Mouse (Mus musculus) left cerebral cortex, adult 11 months (tissue): ENCODE measurements around the gene Calm1.
"Not testable (repeated sequence)": the region's sequence is repeated elsewhere in the genome, so short reads cannot be mapped to it uniquely, and the experiment has no call there.

Experiments used
- DNase-seq: peaks from one replicate; pipeline ENCODE4 v3.0.0; 2022; ENCODE audit warnings: low spot score

Gene Calm1

GRCm38 (mm10) chr12:100194181-100194580 is 5.1 kb upstream of the Calm1 start:
- DNase-seq: no peak

GRCm38 (mm10) chr12:100196786-100197185 is 2.4 kb upstream of the Calm1 start:
- DNase-seq: no peak

- DNase-seq: no peak
Measured at GRCm38 (mm10) chr12:100199891-100200644, 833 bp downstream of the Calm1 start.

- DNase-seq: no peak
Measured at GRCm38 (mm10) chr12:100200645-100201362, 1.6 kb downstream of the Calm1 start.

DNA sequence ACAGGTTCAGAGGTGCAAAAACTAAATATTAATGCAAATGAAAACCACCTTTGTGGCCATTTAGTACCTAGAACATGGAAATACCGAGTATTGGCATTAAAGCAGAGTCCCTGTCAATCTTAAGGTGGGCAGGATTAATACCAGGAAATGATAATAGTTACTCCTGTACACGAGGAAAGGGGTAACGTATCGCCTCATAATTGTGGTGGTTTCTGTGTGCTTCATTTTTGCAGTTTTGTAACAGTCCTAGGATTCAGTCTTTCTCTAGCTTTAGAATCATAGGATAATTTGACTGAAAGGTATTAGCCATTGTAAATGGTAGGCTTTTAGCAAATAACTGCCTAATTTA is 2.1 kb downstream of the Calm1 start:
- no peak for DNase-seq

DNA sequence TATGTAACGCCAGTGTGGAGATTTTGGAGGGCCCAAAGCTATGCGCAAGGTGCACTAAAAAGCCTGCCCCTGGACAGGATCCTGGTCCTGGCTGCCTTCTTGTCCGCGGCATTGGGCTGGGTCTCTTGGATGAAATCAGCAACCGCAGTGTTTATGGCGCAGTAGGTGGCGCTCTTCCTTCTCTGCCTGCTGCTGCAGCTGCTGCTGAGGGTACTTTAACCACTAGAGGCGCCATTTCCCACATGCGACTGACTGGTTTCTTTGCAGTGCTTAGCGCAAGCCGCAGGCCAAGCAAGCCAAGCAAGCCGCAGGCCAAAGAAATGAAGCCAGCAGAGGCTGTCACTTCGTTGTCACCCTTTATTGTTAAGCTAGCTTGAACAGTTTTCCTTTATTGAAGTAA is 2.6 kb downstream of the Calm1 start:
- DNase-seq: peak; percentile 93

DNA sequence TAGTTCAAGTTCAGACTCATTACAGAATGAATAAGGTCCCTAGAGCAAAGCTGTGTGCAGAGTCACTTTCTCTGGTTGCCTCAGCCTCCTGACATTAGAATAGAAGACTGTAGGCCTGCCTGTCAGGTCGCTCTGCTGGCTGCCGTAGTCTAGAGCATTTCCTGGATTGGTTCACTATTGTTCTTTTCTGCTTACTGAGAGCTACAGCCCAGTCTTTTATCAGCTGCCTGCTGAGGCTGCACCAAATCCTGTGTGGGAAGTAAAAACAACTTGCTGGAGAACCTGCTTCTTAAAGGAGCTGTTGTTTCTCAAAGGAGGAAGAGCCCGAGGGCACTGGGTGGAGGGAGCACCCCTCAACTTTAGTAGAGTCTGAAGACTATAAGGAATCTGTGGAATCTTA is 4.5 kb downstream of the Calm1 start:
- DNase-seq: no peak

DNA sequence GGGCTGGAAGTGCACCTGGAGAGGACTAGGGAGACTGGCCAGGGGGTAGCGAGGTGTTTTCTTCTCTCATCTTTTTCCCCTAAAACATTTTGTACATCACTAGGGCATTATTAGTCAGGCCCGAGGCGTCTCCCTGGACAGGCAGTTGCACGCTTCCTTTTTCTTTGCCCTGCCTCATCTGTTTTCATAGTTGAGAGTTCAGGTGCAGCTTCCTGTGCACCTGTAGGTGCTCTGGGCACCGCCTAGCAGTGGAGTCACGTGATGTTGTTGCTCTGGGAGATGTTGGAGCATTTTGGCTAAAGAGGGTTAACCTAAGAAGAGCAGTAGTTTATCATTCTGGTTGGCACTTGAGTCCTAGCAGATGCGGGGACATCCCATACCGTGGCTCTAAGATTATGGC is 5.9 kb downstream of the Calm1 start:
- no peak for DNase-seq

- no peak for DNase-seq
Measured at GRCm38 (mm10) chr12:100206521-100206920, 7.3 kb downstream of the Calm1 start.

DNA sequence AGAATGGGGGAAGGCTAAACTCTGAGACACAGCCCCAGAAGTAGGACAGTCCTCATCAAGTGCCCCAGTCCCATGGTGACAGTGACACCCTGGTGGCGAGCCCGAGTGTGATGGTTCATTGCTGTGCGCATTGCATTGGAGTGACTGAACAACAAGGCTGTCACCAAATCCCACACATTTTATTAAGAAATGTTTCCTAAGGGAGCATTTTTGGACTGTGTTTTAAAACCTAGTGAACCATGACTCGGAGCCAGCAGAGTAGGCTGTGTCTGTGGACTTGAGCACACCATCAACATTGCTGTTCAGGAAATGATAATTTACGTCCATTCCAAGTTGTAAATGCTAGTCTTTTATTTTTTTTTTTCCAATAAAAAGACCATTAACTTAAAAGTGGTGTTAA is 7.7 kb downstream of the Calm1 start:
- DNase-seq: no peak

DNA sequence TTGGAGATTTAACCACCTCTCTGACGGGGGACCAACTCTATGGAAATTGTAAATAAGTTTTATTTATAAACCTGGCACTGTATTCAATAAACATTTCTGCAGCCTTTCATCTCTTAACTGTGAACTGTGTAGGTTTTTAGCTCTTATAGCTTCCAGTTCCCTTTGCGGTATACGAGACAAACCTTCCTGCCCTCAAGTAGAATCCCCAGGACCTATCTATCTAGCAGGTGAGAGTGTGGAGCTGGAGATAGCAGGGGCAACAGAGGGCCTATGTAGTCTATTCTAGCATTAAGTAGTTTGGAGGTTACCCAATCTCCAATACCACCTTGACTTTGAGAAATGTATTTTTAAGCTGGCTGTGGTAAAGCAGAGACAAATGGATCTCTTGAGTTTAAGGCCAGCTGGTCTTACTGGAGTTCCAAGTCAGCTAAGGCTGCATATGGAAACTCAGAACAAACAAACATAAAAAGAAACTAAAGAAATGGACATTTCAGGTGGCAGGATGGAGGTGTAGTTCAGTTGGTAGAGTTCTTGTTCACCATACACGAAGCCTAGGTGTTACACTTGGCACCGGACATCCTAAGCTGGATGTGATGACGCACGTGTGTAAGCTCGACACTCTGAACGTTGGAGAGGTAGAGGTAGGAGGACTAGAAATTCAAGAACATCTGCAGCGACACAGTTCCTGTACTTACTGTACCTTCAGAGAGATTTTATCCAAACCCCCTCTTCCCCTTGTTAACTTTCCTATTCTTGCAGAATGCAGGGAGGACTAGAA is 10.7 kb downstream of the Calm1 start:
- no peak for DNase-seq

- DNase-seq: no peak
Measured at GRCm38 (mm10) chr12:100210973-100211372, 11.7 kb downstream of the Calm1 start.

DNA sequence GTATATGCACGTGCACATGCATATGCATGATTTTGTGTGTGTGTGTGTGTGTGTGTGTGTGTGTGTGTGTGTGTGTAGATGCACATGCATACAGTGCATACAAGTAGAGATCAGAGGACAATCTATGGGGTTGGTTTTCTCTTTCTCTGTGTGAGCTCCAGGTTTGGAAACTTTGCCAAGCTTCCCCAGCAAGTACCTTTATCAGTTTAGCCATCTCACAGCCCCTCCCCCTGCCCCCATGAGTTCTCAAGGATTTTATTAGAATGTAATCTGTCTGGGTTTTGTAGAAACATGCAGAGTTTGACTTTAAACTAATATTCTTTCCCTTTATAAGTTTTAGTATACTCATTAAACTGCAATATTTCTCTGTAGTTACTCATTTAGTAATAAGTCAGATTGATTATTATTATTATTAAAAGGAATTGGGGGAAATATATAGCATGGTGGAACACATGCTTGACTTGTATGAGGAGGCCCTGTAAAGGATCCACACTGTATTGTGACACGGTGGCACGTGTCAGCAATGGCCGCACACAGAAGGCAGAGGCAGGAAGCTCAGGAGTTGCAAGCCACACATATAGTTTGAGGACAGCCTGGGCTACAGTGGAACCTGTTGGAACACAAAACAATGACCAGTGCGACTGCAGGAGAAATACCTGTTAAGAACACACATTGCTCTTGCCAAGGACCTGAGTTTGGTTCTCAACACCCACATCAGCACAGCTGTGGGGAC is 12.4 kb downstream of the Calm1 start:
- DNase-seq: no peak

DNA sequence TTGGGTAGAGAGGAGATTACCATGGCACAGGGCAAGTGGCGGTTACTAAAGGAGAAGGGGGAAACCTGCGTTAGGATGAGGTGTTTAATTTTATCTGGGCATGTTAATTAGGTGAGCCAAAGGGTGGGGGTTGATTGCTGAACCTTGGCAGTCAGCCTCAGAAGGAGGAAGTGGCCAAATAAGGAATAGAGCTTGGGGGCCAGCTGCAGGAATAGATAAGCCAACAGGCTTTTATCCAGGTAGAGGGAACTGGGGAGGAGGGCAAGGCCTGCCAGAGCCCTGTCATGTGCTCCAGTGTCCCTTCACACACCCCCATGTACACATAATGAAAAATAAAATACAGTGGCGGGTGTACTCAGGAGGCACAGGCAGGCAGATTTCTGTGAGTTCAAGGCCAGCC is 13.2 kb downstream of the Calm1 start:
- no peak for DNase-seq

- DNase-seq: no peak
Measured at GRCm38 (mm10) chr12:100213162-100213561, 13.9 kb downstream of the Calm1 start.

- DNase-seq: no peak
Measured at GRCm38 (mm10) chr12:100214156-100214555, 14.9 kb downstream of the Calm1 start.

DNA sequence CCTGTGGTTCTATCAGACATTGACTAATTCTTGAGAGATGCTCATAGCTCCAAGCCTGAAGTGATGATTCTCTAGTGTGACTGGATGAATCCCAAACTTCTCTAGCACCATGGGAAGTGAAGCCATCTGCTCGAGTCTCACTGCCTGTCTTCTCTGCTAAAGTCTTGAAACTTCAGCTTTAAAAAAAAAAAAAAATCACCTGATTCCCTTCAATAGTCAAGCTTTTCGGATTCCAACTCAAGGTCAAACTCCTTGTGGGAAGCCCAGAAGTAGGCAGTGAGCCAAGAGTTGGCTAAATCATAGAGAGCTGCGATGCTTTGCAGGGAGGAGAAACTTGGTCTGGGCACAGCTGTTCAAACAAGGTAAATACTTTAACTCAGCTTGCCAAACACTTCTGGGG is 15.5 kb downstream of the Calm1 start:
- DNase-seq: no peak

GRCm38 (mm10) chr12:100217087-100217486 is 17.9 kb downstream of the Calm1 start:
- not testable (repeated sequence) for DNase-seq

GRCm38 (mm10) chr12:100220012-100220411 is 20.8 kb downstream of the Calm1 start:
- no peak for DNase-seq

GRCm38 (mm10) chr12:100221608-100222321 is 22.5 kb downstream of the Calm1 start:
- no peak for DNase-seq

DNA sequence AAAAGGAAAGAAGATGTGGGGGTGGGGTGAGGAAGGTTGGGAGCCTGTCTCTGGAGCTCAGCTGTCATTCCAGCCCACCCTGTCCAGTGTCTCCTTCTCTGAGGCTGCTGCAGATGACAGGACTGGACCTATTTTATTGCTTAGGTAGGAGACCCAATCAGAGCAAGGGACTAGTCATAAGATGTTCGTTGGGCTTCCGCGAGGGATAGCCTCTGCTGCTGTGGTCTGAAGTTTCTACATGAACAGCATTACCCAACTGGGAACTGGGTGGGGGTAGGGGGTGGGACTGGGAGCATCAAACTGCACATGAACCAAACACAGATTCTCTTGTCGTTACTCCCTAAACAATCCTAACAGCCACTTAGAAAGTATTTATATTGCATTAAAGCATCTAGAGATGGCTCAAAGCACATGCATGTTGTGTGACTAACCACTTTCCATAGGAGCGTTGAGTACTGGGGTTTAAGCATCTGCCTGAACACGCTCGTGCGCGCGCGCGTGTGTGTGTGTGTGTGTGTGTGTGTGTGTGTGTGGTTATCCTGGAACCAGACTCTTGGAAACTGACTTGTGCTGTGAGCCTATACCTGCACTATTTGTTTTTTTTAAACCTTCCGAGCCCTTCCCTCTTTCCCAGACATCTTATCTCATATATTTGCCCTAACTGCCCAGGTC is 23.2 kb downstream of the Calm1 start:
- DNase-seq: no peak
